Mouse (Mus musculus) left cerebral cortex, postnatal 14 days (tissue): ENCODE measurements around the gene Cox19. TPM values are rescaled to one million over a fixed set of nuclear protein-coding genes. Genes with fewer than 3 reads are reported as not detected.

Experiments
- DNase-seq, 2 experiments: peaks; one replicate each; pipeline ENCODE4 v3.0.0; 2021 to 2022; ENCODE audit warnings: low spot score in 2 of 2, mixed read lengths in 1 of 2
- intact Hi-C: fragments of 180-260 bp; cut with DNase I; formaldehyde crosslinking; loops from one replicate; pipeline ENCODE4 v1.15.1; 2025
- total RNA-seq, 2 experiments: library from RNA; stranded (reverse); gene quantifications; 2 replicates each; pipeline ENCODE4 v1.2.3; 2021

Cox19 gene
- total RNA-seq, 2 experiments from 2014 or later = 79.8 to 82.2 TPM

DNA sequence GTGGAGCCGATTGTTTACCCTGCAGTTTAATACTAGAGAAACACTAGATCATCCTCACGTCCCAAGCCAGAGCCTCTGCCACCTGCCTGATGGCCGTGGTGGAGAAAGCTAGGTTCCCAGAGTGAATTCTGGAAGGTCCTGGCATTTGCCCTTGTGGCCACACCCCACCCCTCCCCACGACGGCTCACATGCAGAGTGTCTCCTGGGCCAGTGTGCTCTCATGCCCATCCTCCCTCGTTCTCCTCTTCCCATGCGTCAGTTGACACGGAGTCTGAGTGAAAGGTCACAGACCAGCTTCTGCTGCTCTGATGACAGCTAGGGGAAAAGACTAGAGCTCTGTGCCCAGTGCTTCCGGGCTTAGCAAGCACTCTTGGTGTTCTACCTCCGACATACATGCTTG lies 33.3 kb upstream of the Cox19 start:
- no peak for DNase-seq
- intact Hi-C loops = no loop called here

DNA sequence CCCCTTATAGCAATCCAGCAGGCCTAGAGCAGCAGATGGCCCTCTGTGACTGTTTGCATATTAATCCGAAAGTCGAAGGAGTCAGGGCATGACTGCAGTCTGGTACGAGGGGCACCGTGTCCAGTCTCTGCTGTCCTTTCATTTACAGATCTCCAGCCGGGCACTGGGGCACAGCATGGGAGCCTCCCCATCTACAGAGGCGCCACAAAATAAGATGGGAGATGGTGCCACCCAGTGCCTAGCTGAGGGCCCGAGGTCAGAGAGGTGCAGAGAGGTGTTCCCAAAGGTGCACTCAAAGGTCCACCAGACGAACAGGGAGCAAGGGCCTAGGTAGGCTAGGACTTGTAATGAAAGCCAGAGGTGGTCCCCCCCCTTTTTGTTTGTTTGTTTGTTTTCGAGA lies 32.0 kb upstream of the Cox19 start:
- no peak for DNase-seq
- intact Hi-C loops = no loop called here

DNA sequence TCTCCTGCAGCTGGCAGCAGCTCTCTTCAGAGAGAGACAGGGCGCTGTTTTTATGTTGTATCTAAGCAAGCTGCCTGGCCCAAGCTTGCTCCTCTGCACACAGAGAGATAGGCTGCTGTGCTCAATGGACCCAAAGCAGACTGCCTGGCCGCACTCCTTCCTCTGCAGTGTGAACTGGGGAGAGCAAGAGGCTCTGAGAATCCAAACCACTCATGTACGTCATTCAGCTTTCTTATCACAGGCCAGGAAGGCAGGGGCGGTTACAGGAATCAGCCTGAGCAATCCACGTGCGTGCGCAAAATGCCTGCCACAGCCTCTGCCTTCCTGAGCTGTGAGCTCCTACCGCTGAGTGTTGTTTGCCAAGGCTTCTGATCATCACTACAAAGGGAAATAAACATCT lies 31.5 kb upstream of the Cox19 start:
- peak; percentile 58 to 67 for DNase-seq
- intact Hi-C loops = no loop called here

DNA sequence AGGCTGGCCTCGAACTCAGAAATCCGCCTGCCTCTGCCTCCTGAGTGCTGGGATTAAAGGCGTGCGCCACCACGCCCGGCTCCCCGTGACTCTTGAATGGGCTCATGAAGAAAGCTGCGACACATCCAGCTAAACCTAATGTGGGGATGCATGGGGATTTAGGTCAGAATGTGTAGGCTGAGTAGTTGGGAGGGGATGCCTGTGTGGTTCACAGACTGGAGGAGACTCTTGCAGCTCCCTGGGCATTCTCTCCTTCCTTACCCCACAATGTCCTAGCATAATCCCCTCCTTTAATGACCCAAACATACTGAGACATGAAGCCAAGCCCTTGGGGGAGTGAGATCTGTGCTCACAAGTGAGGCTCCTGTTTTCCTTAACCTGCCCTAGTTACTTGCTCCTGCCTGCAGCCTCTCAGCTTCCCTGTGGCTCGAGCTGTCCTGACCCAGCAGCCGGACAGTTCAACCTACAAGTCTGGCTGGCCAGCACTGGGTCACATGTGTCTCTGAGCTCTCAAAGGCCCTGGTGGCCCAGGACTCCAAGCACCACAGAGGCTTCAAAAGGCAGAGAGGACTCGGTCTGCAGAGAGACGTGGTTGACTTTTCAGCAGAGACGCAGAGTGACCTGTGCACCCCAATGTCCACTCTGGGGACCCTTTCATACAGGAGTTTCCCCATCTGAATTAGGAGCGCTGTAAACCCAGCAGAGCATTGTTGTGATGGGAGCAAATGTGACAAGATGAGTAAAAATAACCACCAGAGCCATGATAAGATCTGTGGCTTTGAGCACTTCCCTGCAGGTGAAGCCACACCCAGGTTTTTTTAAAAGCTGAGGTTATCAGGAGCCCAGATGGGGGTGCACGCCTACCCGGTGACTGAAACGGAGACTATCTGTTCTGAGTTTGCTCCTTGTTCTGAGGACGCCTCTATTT lies 30.6 kb upstream of the Cox19 start:
- no peak for DNase-seq
- intact Hi-C loops = no loop called here

DNA sequence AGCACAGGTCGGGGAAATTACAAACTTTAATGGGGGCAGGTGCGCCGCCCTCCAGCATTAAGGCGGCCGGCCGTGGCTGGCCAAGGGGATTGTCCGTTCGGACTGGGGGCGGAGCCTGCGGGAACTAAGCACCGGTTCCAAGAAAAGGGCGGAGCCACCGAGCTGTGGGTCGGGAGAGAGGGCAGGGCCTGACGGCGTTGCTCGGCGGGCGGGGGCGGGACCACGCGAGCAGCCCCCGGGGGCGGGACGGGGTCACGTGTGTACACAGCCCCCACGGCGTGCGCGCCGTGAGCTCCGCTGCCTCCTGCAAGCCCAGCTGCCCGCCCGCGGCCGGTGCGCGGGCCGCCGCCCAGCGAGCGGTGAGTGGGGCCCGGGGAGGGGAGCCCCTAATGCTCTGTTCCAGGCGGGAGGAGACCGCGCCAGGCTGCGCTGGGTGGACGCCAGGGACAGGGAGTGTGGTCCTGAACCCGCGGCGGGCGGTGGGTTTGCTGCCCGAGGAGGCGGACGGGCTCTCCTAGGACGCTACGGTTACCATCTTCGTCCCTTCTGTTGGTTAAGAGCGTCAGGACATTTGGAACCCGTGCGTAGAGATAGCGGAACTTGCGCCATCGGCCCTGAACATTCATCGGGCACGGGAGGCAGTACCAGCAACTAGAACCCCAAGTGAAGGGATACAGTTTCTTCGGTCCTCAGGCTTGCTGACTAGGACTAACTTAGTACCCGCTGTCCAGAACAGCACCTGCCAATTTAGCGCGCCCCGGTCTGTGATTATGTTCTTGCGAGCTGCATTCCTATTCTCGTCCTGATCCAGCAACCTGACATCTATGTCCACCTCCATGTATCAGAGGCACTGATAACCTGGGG lies 29.4 kb upstream of the Cox19 start:
- DNase-seq = peak; percentile 85 to 86
- intact Hi-C loops = no loop called here

DNA sequence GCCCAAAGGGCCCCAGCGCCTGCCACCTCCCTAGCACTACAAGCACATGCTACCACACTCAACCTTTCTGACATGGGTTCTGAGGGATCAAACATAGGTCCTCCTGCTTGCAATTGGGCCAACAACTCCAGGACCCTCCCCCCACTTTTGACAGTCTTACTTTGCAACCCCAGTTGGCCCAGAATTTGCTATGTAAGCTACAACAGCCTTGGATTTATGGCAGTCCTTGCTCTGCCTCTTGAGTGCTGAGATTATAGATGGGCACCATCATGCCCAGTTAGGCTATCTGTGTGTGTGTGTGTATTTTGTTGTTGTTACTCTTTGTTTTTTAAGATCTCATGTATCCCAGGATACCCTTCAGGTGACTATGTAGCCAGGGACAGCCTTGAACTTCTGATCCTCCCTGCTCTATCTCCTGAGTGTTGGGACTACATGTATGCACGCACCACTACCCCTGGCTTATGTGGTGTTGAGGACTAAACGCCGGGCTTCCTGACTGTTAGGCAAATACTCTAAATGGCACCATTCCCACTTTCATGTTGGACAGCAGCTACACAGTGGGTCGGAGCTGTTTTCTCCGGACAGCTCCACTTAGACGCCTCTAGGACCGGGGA lies 28.7 kb upstream of the Cox19 start:
- intact Hi-C loops = no loop called here
- DNase-seq = no peak

DNA sequence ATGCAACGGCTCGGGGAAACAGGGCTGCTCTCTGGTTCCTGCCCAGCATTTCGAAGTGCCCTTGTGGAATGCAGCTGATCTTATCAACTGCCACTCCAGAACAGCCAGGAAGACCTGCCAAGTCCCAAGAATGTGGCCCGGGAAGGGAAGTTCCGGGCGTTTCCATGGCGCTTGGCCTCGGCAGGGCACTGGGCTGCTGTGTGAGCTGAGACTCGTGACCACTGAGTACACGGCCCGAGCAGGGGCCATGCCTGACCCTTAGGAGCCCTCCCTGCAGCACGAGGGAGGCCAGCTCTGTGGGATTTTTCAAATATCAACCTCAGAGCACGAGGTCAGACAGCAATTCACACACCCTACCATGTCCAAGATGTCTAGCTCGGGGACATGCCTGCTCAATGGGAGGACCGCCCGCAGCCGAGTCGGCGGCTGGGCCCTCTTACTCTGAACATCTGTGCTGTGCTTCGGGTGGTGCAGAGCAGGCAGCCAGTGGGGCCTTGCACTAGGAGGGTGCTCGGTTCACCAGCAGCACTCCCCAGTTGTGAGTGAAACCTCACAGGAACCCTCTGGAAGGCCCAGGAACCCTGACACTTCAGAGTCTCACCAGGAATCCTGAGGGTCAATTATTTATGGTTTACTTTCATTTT lies 27.9 kb upstream of the Cox19 start:
- peak in 1 of 2 experiments; percentile 53 for DNase-seq
- intact Hi-C loops = no loop called here

DNA sequence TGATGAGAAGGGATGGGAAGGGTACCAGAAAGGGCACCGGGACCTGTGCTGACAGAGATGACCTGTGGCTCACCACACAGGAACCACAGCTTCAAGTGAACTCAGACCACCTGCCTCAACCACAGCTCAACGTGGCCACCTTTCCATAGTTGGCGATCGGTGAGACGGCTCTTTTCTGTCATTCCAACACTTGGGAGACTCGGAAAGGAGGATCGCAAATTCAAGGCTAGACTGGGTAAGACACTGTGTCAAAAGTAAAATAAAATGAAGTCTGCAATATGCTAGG lies 27.0 kb upstream of the Cox19 start:
- DNase-seq = no peak
- intact Hi-C loops = no loop called here

DNA sequence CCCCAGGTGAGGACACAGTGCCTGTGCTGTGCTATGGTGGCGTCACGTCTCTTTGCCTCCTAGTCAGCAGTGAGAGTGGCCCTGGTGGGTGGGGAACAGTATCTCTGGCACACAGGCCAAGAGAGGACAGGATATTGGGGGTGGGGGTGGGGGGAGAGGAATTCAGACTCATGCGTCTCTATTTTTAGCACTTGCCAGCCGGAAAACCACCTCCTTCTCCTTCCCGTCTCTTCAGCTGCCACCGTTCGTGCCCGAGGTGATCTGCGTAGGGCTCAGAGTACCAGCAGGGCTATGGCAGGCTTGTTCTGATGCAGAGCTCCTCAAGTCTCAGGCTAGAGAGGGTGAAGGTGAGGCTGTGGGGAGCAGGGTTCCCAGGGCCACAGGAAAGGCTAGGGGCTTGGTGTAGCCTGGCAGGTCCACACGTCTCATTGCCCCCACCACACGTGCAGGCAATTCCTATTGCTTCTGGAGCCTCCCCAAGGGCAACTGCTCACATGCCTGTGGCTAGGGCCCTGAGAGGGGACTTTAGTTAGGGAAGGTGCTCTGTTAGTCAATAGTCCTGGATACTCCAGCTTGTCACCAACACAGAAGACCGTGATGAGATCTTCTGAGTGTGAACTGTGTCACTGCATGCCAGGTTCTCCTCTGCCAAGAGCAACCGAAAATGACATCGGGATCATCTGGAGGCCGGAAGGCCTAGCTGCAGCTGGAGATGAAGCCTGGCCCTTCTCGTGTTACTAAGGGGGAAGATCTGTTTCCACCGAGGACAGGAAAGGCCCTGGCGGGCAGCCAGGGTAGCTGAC lies 26.5 kb upstream of the Cox19 start, which contains the start of gene Gpr146:
TSS of gene Gpr146 (plus strand) at position 230 of the 803 bp plus-strand sequence.
- intact Hi-C loops = no loop called here
- peak; percentile 56 to 62 for DNase-seq

DNA sequence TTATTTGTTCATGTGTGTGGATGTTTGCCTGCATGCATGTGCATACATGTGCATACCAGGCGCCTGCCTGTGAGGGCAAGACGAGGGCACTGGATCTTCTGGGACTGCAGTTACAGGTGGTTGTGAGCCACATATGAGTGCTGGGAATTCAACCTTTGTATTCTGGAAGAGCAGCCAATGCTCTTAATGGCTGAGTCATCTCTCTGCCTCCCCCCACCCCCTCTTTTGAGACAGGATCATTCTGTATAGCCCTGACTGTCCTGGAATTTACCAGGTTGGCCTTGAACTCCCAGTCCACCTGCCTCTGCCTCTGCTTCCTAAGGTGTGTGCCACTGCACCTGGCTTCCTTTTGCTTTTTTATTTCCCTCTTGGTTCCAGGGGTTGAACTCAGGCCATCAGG lies 23.6 kb upstream of the Cox19 start:
- DNase-seq = no peak
- intact Hi-C loops = no loop called here

DNA sequence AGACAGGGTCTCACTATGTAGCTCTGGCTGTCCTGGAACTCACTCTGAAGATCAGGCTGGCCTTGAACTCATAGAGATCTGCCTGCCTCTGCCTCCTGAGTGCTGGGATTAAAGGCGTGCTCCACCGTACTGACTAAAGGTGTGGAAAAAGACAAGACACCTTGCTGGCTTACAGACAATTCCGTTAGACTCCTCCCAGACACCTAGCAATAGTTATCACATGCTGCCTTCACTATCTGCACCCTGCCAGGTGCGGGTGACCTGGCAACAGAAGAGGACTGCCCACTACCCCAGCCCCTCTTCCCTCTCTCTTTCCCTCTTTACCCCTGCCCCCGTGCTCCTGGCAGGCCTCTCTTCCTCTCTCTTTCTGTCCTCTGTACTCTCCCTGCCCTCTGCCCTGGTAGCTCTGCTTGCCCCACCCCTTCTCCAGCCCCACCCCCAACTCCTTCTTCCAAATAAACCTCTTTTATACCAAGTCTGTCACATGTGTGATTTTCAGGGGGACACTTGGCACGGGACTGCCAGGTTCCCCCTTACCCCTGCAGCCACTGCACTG lies 22.7 kb upstream of the Cox19 start:
- no peak for DNase-seq
- intact Hi-C loops = no loop called here

DNA sequence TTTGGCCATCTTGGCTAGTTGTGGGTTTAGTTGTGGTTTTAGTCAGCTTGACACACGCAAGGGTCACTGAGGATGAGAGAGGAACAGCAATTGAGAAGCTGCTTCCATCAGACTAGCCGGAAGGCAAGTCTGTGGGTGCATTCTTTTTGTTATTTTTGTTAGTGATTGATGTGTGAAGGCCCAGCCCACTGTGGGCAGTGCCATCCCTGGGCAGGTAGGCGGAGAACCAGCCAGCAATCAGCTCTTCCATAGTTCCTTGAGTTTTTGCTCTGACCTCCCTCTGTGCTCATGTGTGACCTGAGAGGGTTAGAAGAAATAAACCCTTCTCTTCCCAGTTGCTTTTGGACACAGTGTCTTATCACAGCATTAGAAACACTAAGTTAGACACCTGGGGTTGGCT lies 21.9 kb upstream of the Cox19 start:
- intact Hi-C loops = no loop called here
- no peak for DNase-seq

DNA sequence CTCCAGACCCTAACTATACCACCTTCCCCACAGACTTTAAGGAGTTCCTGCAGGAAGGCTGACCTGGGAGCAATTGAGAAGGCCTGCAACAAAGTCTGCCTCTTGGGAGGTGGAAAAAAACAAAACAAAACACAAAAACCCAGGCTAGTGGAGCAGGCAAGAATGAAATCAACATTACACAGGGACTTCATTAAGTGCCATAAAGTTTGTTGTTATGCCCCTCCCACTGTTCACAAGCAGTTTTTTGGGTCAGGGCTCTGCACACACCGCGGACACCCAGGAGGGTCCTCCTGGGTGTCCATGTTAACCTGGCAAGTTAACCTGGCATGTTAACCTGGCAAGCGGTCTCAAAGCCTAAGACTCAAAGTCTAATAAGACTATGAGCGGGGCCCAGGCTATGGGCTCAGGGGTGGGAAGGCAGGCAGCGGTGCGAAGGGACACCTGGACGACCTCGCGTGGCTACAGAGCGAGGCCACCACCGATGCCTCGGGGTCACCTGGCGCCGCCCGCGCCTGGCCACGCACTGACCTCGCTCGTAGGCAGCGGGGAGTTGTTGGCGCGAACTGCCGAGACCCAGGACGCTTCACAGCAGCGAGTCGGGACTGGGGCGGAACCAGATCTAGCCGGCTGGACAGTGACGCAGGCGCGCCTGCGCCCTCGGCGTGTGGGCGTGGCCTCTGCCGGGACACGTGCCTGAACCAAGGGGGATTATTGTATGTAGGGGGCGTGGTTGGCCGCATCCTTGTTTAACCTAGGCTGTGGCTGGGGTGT lies 20.6 kb upstream of the Cox19 start:
- intact Hi-C loops = no loop called here
- peak; percentile 88 to 94 for DNase-seq

DNA sequence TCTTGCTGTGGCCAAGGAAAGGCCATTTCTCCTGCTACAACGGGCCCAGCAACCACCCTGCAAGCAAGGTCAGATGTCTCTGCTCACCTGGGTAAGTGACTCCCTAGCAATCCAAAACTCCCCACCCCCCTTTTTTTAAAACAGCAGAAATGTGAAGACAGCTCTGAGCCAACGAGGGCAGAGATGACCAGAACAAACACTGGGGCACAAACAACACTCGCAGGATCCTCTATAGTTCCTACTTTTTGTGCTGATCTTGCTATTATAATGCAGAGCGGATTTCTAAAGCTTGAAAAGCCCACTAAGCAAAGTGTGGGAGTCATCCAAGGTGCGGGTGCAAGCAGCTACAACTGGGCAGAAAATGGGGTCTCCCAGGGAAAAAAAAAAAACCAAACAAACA lies 19.9 kb upstream of the Cox19 start:
- no peak for DNase-seq
- intact Hi-C loops = no loop called here

DNA sequence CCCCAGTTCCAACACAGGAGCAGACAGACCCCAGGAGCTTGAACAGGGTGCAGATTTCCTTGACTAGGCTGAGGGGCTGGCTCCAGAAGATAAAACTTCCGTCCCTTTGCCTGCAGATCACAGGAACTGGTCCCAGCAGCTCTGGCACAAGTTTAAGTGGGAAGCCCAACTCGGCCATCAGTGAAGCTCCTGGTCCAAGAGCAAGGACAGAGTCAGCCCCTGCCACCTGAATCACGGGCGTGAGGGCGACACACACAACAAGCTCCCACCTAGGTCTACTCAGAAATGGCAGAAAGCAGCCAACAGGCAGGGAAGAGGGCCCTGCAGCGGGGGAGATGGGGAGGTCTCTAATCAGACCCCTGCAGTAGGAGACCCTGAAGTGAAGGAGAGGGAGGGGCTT lies 19.1 kb upstream of the Cox19 start:
- intact Hi-C loops = no loop called here
- DNase-seq = no peak

DNA sequence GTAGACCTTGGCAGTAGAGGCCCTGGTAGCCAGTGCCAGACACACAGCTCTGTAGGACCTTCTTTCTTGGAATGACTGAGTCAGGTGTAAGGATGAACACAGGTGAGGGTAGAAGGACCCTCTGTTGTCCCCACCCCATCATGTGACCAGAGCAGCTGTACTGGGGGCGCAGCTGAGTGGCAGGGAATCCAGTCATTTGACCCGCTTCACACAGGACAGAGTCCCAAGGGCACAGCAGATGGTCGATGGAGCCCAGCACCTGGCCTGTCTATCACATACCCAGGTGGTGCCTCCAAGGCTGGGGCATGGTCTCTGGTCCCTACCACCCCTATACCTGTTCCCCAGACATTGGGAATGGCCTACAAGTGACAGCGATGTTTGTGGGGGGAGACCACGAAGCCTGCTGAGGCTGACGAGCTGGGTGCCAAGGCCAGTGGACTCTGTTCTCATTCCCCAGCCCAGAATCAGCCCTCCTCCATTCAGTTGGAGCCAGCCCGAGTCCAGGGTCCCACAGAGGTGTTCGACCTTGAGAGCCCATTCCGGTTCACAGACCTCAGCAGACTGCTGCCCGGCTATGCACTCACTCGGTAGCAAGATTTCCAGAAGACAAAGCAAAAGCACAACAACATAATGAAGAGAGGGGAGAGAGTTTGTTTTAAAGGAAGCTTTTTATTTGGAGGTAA lies 17.6 kb upstream of the Cox19 start:
- intact Hi-C loops = no loop called here
- no peak for DNase-seq

DNA sequence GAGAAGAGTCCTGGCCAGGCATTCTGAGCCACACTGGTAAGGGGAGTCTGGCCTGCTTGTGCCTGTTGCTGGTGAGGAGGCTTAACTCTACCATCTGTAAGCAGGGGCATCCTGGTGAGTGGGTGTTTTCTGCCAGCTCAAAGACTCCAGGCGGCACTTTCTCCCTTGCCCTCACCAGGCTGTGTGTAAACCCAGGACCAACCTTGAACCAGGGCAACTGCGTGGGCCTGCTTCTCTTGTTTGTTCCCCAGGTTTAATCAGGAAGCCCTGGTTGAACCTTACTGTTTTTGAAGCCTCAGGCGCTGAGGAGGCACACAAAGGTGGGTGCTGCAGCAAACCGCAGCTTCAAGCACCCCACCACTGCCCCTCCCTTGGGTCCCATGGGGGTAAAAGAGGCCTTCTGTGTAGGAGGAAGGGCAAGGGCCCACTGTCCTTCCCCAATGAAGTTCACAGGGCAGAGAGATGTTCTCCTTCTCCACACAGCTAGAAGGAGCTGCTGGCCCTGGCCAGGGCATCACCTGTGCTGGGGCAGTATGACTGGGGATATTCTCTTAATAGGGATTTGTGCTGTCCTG lies 16.8 kb upstream of the Cox19 start:
- intact Hi-C loops = no loop called here
- no peak for DNase-seq
